Mouse (Mus musculus) activated CD4-positive, CD25-positive, alpha-beta regulatory T cell, adult 4 months (primary cell): ENCODE measurements around the gene Ccne1. TPM values are rescaled to one million over a fixed set of nuclear protein-coding genes. Genes with fewer than 3 reads are reported as not detected.
"Not testable (repeated sequence)": the region's sequence is repeated elsewhere in the genome, so short reads cannot be mapped to it uniquely, and the experiment has no call there.

Experiments used
- ATAC-seq: one replicate; pipeline ENCODE4 v1.8.0; 2017
- polyA plus RNA-seq, 2 experiments: library from polyadenylated mRNA; unstranded; fragments of 100-300 nt; shearing (Covaris generic); gene quantifications; one replicate each; pipeline ENCODE4 v1.2.1; 2017

The Ccne1 gene
- polyA plus RNA-seq = 1 to 10 TPM; 4.4 to 8.1 TPM

DNA sequence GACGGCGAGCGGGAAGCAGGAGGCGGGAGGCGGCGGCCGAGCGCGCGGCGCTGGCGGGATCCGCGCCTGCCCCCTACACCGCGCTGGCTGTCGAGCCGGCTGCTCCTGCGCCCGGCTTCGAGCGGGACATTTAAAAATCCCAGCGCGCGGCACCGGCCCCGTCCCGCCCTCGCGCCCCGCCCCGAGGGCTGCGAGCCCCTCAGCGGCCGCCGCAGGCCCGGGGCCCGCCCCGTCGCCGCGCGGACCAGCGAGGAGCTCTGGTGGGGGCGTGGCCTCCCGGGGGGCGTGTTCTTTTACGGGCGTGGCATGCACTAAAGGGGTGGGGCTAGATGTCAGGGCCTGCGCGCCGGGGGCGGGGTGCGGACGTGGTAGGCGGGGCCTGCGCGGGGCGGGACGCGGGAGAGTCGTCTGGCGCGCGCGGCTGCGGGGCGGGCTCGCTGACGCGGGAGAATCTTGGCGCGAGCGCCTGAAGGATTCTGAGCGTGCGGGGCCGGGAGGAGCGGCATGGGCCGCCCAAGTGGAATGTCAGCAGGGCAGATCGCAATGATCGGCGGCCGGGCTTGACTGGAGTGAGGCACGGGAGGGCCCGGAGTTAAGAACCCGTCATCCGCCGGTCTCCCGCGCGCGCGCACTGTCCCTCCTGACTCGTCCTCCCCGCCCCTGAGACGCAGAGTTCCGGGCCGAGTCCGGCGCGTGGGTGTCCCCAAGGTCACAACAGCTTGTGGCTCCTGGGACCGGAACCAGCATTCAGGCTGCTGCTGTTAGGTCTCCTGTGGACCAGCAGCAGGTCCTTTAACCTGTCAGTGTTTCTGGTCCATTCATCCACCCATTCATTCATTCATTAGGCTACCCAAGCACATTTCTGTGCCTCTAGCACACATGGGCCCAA, at the start of gene Ccne1:
TSS of gene Ccne1 (minus strand) at position 164 of the 889 bp plus-strand sequence.
- peak; percentile 82 for ATAC-seq

DNA sequence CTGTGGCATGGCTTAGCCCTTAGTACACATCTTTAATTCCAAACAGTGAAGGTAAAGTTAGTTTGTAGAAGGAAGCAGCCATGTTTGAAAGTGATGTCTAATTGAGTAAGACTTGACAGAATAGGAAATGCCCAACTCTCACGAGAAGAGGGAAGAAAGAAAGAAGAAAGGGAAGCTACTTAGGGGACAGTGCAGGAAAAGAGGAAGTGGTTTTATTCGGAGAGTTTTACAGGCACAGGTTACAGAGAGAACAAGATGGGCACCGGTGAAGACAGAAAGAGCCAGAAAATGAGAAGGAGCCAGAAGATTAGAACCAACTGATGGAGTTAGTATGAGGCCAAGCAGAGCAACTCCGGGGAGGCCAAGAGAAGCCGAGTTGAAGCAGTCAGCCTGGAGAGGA, 48.5 kb upstream of the Ccne1 start:
- no peak for ATAC-seq

DNA sequence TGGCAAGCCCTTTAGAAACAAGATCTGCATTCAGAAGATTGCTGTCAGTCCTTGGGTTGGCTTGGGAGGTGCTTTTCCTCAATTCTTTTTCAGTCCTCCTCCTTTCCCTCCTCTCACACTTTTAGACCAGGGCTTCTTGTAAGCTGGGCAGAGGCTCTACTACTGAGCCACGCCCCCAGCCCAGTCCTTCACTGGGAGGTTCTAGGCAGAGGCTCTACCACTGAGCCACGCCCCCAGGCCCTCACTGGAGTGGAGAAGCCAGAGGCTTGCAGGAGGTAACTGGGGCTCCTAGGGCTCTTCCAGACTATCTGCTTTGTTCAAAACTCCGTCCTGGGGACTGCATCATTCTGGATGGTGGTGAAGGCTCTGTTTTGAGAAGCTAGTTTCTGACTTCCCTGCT, 45.2 kb upstream of the Ccne1 start:
- ATAC-seq = no peak

DNA sequence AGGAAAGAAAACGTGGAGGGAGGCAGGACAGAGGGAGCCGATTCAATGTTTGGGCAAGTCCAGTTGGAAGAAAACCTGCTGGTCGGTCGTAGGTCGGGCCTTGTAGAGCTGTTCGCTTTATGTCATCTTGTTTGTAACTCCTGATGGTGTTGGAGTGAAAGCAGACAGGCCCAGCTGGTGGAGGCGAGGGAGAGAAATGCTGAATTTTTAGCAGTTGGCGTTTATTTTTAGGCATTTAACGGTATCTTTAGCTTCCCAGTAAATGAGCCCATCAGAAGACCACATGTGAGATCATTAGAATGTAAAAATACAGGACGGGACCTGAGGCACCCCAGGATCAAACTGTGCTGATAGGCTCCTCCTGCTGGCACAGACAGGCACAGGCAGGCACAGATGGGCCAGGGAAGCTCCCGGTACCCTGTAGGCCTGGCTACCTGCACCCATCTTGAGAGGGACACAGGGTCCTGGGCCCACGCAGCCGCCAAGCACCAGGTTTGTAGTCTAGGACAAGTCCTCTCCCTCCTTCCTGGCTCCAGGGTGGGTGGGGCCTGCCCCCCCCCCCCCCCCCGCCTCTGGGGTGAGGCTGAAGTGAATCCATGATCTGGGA, 44.5 kb upstream of the Ccne1 start:
- no peak for ATAC-seq

DNA sequence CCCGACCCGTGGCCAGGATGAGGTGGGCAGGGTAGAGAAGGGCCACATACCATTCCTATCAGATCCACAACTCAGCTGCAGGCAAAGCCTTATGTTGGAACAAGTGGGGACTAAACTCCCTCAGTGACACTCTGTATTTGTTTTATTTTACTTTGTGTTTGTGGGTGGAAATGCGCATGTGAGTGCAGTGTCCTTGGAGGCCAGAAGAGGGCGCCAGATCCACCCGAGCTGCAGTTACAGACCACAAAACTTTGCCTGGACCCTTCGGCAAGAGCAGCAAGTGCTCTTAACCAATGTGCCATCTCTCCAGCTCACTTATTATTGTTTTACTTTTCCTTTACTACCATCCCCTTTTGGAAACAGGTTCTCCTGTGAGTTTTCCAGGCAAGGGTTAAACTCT, 40.1 kb upstream of the Ccne1 start:
- no peak for ATAC-seq

DNA sequence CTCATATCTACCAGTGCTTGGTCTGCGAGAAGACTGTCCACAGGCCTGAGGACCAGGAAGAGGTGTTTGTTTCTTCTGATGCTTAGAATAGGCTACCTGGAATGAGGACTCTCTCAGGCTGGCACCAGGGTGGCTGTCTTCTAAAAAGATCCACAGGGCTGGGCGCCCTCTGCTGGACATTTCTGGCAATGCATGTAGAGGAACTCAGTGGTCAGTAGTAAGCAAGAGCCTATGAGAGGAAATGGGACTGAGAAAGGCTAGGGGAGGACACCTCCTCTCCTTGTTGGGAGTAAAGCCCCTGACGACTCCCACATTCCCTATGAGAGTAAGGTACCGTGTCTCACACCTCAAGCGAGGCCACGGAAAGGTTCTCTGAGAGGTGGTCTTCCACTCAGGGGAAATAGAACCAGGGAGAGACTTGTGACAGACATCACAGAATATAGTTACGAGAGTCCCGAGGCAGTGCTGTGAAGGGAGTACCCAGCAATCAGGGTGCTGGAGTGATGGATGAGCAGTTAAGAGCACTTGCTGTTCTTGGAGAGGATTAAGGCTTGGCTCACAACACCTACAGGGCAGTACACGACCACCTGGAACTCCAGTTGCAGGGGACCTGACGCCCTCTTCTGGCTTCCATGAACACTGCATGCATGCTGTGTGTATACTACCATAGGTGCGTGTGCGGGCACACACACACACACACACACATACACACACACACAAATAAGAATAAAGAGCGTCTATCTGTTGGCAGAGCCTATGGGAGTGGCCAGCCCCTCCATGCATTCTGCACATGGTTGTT, 34.6 kb upstream of the Ccne1 start:
- peak; percentile 77 for ATAC-seq

DNA sequence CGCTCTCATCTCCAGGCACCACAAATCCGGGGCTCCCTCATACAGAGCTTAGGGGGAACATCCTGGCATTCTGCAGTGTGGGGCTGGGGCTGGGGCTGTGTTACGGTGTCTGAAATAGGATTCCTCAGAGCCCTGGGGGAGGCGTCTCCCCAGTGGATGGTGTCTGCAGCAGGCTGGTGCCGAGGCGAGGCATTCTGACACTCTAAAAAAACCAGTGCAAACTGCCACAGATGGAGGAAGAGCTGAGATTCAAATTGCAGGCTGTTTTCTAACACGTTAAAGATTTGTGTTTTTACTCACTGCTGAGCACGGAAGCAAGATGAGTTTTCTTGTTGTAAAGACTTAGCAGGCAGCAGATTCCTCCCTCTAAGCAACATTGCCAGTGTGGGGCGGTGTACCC, 33.0 kb upstream of the Ccne1 start:
- ATAC-seq = no peak

DNA sequence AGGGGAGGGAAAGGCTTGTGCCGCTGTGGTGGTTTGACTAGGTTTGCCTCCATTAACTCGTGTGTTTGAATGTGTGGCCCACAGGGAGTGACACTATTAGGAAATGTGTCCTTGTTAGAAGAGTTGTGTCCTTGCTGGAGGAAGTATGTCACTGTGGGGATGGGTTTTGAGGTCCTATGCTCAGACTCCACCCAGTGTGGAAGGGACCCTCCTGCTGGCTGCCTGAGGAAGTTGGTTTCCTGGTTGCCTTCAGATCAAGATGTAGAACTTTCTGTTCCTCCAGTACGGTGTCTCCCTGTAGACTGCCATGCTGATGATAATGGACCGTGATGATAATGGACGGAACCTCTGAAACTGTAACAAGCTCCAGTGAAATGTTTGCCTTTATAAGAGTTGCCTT, 27.1 kb upstream of the Ccne1 start:
- no peak for ATAC-seq

DNA sequence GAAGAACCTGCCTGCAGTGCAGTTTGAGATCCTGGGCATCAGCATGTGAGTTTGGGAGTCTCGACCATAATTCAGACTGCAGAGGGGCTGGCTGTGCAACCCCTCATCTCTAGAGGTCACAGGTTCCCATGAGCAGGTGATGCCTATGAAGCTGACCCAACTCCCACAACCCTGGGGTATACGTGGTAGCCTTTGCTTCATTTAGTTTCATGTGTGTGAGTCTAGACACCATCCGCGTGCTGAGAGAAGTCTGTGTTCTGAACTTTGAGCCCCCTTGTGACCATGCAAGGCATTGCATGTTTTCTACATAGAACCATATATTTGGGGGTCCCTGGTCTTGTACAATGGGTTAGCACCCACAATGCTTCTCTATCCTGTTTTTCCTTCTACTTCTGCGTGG, 23.9 kb upstream of the Ccne1 start:
- peak; percentile 81 for ATAC-seq

DNA sequence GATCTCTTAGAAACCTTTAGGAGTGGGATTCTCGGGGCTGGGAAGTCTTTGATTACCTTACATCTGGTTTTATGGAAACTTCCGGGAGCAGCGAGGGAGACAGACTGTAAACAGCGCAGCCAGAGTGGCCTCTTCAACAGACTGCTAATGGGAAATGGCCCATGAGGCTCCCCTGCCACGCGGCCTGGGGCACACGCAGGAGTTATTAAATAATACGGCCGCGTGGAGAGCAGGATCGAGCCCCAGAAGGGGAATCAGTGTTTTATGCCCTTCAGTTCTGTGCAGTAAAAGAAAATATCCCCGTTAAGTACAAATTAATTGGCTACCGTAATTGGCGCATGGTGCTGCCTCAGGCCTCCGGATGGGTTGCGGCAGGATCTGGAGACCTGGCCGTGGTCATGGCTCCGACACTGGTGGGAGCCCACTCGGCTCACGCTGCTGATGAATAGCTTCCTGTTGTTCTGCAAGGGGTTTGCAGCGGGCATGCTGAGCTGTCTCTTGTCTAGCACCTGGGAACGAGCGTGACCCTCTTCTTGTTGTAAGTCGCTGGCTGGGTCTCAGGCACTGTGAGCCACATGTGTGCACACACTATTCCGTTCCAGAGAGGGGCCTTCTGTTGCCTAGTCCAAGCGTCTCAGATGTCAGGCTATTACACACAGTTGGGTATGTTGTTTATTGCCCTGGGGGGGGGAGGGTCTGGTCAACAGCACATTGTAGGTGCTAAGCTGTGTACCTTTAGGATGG, 22.8 kb upstream of the Ccne1 start:
- no peak for ATAC-seq

DNA sequence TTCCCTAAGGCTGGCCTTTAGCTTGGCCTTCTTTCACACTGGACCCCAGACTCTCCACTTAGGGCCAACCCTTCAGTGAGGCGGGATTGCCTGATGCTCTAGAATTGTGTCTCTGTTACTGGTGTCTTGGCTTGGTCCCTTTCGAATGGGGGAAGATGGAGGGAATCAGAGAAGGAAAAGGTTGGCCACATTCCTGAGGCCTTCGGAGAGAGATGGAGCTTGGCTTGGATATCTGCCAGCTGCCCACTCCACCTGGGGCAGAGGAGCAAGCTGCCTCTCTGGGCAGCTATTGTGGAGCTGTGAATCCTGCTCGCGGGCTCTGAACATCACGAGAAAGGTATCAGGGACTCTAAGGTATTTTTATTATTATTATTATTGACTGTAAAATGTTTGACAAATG, 22.2 kb upstream of the Ccne1 start:
- ATAC-seq = no peak

DNA sequence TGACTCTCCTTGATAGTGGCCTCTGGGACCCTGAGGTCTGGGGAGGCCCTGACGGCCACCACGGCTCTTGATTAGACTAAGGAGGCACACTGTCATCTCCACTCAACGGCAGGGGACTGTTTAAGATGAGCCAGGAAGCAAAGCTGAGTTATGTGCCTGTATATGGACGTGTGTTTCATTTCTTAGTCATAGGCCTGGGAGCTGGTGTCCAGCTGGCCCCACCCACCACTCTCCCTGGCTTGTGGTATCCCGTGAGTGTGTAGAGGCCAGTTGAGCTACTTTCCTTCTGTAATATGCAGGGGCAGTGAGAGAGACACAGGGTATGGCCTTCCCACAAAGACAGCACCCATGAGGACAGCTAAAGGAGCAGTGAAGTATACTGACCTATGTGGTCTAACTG, 20.9 kb upstream of the Ccne1 start:
- ATAC-seq = not testable (repeated sequence)

DNA sequence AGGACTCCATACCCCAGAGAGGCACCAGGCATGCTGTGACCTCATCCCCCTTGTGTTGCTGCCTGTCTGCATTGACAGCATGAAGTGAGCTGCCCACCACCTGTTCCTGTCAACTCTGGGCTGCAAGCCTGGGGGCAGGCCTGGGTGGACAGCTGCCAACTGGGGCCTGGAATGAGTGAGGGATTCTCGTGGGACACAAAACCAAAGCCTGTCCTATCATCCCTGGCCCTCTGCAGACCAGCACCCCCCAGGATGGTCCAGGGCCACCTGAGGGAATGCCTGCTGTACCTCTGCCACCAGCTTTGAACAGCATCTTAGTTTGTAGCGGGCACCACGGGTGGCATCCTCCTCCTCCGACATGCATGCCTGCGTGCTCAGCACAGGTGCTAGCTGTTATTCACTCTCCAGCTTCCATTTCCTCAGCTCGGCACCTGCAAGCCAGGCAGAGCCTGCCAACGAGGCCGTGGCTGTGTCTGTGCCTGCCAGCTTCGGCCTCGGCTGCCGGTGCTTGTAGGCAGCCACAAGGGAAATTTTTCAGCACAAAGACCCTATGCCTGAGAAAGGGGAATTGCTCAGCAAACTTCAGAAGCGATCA, 18.3 kb upstream of the Ccne1 start:
- no peak for ATAC-seq

DNA sequence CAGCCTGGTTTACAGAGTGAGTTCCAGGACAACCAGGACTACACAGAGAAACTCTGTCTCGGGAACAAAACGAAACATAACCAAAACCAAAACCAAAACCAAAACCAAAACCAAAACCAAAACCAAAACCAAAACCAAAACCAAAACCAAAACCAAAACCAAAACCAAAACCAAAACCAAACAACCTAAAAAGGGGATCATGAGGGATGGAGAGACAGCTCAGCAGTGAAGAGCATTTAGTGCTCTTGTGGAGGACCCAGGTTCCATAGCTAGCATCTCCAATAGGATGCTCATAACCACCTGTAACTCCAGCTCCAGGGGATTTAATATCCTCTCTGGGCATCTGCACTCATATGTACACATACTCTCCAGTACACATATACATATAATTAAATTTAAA, 16.8 kb upstream of the Ccne1 start:
- ATAC-seq = peak; percentile 46

DNA sequence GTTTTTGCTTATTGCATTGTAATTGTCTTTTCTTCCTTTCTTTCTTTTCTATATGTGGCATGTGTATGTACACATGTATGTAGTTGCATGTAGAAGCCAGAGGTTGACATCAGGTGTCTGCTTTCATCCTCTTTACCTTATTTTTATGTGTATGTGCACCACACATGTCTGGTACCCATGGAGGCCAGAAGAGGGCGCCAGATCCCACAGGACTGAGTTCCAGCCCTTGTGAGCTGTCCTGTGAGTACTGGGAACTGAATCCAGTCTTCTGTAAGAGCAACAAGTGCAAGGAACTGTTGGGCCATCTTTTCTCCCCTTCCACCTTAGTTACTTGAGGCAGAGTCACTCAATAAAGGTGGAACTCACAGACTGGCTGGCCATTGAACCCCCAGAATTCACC, 11.3 kb upstream of the Ccne1 start:
- no peak for ATAC-seq

DNA sequence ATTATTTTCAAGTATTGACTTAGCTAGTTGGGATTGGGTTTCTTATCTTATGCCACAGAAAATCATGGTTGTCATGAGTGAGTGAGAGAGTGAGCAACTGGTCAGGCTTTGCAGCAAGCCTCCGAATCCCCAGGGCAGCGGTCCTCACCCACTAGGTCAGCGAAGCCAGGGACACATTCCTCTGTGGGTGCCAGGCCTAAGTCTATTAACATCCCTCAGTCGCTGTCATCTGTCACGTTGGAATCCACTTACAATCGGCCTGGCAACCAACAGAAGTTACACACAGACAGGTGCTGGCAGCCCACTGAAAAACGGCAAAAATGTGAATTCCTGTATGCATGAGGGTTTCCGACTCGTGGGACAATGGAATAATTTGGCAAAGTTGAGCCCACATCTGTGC, 5.1 kb upstream of the Ccne1 start:
- ATAC-seq = no peak

DNA sequence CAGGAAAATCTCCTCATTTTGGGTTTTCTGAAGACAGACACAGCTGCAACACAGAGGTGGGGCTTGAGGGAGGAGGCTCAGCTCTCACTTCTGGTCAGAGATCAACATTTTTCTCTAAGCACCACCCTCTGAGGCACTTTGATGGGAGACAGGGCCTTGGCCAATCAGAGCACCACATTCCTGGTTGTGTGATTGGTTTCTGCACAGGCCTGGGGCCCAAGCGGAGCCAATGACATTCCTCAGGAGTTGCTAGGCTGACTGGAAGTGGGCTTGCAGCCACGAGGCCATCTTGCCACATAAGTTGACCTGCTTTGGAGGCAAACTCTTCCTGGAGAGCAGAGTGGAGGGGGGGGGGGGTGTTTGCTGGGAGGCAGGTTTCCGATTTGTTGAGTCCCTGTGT, 4.7 kb upstream of the Ccne1 start:
- no peak for ATAC-seq

DNA sequence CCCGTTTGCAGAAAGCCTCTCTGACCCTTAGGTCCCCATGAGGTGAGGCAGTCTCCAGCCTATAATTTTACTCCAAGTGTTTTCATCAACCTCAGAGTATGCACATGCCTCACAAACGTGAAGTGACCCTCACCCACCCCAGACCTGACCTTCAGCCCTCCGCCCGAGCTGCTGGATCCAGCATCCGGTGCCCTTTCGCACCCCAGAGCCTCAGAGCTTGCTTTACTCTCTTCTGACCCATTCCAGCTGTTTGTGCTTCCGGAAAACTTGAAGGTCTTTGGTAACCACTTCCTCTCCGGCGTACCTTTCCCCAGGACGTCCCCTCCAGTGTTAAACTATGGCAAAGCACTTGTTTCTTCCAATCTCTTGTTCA, 912 bp upstream of the Ccne1 start:
- ATAC-seq = peak; percentile 30

DNA sequence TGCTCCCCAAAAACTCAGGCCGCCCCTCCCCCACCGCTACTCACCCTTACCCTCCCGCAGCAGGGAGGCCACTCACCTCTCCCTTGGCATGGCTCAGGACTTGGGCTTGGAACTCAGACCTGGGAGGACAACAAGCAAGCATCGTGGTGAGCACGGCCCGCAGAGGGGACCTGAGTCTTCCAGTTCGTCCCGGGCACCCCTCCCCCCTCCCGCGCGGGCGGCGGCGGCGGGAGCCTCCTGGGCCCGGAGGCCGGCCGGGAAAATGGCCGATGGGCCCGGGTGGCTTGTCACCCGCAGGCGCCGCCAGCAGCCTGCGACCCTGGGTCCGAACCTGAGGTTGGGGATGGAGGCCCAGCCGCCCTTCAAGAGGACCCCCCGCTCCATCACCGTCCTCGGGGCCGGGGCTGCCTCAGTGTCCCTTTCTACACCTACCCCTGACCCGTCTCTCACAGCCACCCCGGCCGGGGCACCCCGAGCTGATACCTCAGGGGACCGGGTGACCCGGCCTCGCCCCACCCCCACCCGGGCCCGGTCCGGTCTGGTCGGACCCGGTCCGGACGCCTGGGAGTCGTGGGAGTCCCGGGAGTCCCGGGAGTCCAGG, 523 bp downstream of the Ccne1 start:
- ATAC-seq = no peak

DNA sequence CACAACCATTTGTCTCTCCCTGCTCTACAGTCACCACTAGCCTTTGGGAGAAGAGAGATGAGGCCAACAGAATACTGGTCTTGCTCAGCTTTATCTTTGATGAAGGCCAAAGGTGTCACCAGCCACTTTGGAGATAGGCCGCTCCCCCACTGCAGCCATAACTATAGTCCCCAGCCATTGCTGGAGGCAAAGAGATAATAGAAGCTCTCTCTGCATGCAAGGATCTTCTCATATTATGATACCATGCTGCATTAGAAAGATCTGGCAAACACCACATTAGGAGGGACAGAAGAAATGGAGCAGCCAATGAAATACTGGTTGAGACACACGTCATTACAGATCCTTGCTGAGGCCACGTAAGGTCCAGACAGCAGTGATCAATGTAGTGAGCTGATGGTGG, 2.0 kb downstream of the Ccne1 start:
- ATAC-seq = no peak

DNA sequence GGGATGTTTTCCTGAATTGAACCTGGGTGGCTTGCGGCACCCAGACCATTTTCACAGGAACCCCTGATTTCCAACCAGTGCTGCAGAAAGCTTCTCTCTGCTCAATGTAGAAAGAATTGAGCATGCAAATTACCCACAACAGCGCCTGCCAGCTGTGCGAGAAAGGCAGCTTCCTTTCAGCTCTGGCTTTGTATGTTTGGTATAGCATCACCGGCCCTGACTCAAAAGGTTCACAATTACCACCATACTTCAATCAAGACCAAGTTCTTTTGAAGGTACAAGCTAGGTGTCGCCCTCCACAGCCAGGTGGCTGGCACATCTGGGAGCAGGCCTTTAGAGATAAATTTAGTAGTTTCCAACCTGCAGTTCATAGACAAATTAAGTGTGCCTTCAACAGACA, 3.2 kb downstream of the Ccne1 start:
- ATAC-seq = peak; percentile 16

DNA sequence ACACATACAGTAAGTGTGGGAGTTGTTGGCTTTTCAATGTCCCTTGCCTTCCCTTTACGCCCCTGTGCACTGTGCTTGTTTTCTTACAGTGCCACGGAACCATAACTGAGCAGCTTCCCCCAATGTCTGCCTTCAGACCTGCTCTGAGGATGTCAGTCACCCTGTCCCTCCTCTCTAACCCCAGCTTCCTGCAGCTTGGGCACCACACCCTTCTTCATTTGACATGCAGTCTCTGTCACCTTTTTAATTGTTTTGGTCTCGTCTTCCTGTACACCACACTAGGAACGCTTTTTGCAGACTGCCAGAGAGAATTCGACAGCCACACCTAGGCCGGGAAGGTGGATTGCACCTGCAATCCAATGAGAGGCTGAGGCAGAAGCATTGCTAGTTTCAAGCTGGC, 13.0 kb downstream of the Ccne1 start:
- peak; percentile 95 for ATAC-seq
